Mouse (Mus musculus) layer of hippocampus, postnatal 10 days (tissue): ENCODE measurements around the gene Nup62. TPM values are rescaled to one million over a fixed set of nuclear protein-coding genes. Genes with fewer than 3 reads are reported as not detected.

Experiments used
- DNase-seq, 2 experiments: peaks; one replicate each; pipeline ENCODE4 v3.0.0; 2021; ENCODE audit warnings: low spot score in 2 of 2
- long read RNA-seq: library from polyadenylated mRNA; stranded (forward); transcript quantifications from one replicate; pipeline ENCODE4 v2.0.0, GENCODE M21; 2023
- total RNA-seq, 2 experiments: library from RNA; stranded (reverse); gene quantifications; 2 replicates each; pipeline ENCODE4 v1.2.3; 2021

Gene Nup62
- total RNA-seq, result 10 to 100 TPM; 34.2 to 35.2 TPM
- long read RNA-seq, transcript Nup62-201 (2 exons, 2,722 nt), result major isoform, 11 of 20 reads
- long read RNA-seq, partial matches to known transcripts, result 9 of 20 reads
- long read RNA-seq, other reads (novel, unspliced or antisense), result 0 of 20 reads

DNA sequence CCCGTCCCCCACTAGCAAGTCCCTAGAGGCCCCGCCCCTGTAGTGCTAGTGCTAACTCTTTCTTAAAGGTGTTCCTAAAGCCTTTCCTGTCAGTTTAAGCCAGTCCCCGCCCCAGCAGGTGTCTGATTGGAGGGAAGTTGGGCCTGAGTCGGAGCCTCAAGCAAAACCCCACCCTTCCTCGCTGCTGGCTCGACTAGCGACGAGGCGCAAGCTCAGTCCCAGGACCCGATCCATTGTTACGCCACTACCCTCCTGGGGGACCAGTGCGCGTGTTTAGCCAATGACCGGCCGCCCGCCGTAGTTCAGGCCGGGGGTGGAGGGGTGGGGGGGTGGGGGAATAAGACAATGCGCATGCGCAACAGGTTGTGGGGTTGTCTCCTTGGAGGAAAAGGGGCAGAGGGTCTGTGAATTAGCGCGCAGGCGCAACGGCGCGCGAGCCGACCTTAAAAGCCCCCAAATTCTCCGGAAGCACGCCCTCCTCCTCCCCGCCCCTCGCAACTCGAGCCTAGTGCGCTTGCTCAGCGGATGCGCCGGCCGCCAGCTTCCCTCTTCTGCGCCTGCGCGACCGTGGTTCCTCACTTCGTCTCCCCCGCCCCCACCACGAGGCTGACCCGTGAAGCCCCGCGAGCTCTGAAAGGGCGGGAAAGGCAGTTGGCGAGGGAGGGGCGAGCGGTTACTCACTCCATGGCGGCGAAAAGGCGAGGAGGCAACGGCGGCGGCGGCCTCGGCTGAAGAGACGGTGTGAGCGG is at the start of gene Nup62, which contains the start of gene Il4i1:
Gene Nup62 (plus strand): TSS at position 368 of the 749 bp plus-strand sequence.
Gene Il4i1 (plus strand): TSS at position 667 of the 749 bp plus-strand sequence.
- DNase-seq, result peak; percentile 100

DNA sequence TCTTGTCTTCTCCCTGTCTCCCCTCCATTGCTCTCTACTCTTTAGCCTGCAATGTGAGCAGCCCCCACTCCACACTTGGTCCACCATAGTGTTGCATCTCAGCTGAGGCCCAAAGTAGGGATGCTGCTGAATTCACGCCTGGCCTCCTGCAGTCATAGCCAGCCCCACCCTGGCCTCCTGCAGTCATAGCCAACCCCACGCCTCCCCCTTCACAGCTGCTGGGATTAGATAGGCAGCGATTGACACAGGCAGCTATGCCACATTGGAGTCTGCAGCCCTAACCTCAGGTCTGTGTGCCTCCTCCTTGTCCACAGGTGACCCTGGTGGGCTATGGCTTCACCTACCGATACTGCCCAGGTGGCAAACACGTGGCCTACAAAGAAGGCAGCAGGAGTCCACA is 47.8 kb upstream of the Nup62 start:
- no peak for DNase-seq

DNA sequence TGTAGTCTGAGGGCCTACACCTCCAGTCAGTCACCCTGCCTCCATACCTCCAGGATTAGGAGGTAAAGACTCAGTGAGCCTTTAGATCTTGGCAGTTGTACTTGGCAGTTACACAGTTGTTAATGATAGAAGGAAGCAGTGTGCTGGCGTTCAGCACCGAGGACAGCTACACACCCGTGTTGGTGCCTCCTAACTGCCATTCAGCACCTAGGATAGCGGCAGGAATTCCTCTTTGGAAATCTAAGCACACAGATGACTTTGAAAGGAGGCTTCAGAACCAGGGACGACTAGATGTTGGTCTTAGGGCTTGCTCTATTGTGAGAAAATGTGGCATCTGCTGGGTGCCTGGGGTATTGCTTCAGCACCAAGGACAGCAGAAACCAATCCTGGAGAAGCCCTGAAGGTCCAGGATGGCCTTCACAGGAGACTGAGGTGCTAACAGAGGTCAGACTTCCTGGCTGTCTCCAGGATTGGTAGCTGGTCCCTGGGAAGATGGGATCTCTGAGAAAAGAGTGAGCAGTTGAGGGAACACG is 45.8 kb upstream of the Nup62 start:
- DNase-seq, result peak; percentile 51 to 58

DNA sequence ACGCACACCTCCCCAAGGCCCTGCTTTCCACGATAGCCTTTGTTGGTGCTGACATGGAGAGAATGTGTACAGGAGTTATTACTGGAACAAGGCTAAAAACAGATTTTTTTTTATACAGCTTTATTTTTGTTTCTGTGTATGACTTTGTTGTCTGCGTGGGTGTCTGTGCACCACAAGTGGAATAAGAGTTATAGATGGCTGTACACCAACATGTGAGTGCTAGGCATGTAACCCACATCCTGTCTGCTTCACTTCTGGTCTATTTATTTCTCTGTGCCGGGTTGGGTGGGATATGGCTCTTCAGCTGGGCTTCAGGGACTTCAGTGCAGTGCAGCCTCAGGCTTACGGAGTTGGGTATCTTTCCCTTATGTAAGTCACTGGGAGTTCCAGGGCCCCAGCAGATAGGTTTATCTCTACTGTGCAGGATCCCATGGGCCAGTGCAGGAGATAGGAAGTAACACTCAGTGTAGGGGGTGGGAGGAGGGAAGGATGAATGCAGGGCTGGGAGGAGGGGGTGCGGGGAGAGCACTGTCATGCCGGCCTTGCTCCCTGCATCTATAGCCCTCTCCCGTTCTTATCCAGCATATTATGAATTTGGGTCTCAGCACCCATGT is 43.2 kb upstream of the Nup62 start:
- DNase-seq, result no peak

DNA sequence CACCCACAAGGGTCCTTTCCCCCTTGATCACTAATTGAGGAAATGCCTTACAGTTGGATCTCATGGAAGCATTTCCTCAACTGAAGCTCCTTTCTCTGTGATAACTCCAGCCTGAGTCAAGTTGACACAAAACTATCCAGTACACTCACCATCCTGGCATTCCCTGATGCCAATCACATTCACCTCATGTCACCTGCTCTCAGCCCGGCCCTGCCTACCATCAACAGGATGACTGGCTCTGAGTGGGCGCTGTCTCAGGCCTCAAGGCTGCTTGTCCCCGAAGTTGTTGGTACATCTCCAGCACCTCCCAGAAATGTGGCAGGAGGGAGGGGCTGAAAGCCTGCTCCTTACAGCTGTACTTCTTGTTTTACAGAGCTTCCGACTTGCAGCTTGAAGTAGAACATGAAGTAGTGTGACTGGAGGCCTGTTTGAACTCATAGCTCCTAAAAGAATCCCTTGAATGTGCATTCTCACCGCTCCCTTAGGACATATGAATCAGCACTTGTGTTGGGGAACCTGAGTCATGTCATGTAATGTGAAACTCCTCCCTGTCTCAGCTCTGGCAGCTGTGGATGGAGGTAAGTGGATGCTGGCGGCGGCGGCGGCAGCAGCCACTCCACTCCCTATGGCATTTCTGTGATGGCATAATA is 38.9 kb upstream of the Nup62 start:
- no peak for DNase-seq

DNA sequence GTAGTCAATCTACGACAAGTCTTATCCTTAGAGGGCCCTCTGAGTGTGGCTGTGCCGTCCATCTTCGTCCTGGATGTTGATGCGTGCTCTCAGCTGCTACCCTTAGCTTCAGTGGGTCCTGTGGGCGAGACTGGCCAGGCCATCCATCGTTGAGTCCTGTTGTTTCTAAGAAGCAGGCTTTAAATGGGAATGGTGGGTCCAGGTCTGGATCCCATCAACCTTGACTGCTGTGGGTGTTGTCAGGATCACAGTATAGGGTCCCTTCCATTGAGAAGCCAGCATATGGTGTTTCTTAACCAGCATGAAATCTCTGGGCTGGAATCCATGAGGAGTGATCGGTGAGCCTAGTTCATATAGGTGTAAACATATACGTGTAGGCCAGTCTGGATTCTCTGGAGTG is 35.8 kb upstream of the Nup62 start:
- DNase-seq, result no peak

DNA sequence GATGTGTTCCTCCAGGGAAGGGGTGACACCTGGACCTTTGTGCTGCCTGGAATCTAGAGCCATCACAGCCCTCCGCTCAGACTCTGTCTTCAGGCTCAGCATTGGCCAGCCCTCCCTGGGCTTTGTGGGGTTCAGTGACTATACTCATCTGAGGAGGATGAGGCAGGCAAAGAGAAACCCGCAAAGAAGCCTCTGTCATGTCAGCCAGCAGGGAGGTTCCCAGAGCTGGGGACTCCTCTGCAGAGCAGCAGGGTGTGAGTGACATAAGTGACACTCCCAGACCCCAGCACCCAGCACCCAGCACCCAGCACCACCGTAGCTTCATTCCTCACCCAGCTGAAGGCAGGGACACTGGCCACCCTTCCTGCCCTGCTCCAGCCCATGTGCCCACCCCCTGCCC is 26.4 kb upstream of the Nup62 start:
- no peak for DNase-seq

DNA sequence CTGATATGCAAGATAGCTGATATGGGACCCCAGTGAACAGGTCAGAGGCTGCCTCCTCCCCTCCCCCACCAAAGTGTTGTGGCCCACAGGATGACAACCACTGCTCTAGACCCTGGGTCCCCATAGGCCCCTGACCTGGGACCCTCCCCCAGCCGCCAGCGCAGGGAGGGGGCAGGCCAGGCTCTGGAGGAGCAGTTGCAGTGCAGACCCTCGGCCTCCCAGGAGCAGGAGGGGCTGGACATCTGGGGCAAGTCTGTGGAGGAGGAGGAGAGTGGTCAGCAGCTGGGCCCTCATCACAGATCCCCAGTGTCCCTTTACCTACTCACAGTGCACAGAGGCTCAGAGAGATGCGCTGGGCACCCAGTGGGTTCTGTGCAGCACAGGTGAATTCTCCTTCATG is 25.8 kb upstream of the Nup62 start:
- no peak for DNase-seq

DNA sequence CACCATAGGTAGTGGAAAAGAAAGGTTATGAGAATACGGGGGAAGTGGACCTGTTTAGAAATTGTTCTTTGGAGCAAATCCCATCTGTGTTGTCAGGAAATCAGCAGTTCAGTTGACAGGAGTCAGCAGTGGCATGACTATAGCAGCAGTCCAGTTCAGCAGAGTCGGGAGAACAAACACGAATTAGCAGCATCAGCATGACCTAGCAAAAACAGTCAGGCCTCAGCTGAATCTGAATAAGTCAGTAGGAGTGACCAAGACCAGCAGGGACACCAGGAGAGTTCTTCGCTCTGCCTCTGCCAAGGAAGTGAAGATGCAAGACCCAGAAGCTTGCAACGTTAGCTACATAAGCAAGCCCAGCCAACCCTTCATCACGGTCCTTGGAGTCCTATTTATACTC is 23.1 kb upstream of the Nup62 start:
- DNase-seq, result no peak

DNA sequence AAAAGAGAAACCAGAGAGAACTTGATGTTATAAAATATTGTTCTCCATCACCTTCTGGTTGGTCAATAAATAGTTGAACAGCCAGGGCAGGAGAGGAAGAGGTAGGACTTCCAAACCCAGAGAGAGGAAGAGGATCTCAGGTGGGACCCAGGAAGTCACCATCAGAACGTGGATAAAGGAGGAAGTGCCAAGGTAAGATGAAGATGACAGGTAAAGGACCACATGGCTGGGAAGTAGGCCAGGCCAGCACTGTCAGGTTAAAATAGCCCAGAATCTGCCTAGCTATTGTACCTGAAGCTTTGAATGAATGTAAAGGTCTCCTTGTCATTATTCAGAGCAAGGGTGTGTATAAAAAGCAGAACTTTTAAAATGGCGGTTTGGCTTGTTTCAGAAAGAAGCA is 7.0 kb upstream of the Nup62 start:
- no peak for DNase-seq

DNA sequence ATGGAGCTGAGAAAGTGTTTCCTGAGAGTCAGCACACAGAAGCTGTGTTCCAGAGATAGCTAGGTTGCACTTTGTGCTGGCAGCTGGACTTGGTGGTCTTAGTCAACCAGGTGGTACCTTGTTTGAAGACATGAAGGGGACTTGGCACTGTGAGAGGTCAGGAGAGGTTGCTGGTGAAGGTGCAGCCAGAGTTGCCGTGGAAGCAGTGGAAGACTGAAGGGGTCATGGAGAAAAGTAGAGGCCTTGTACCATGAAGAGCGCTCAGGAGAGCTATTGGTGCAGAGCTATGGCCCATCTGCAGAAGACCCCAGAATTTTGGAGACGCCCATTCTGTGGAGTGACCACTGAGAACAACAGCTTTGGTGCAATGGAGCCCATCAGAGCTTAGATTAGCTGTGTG is 6.4 kb upstream of the Nup62 start:
- DNase-seq, result peak in 1 of 2 experiments; percentile 0

DNA sequence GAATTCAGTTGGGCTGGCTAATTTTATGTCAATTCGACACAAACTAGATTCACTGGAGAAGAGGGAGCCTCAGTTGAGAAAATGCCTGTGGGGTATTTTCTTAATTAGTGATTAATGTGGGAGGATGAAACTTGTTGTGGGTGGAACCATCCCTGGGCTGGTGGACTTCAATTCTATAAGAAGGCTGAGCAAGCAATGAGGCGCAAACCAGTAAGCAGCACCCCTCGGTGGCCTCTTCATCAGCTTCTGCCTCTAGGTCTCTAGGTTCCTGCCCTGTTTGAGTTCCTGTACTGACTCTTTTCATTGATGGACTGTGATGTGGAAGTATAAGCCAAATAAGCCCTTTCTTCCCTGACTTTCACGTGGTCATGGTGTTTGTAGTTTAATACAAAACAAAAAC is 5.5 kb upstream of the Nup62 start:
- peak in 1 of 2 experiments; percentile 2 for DNase-seq

DNA sequence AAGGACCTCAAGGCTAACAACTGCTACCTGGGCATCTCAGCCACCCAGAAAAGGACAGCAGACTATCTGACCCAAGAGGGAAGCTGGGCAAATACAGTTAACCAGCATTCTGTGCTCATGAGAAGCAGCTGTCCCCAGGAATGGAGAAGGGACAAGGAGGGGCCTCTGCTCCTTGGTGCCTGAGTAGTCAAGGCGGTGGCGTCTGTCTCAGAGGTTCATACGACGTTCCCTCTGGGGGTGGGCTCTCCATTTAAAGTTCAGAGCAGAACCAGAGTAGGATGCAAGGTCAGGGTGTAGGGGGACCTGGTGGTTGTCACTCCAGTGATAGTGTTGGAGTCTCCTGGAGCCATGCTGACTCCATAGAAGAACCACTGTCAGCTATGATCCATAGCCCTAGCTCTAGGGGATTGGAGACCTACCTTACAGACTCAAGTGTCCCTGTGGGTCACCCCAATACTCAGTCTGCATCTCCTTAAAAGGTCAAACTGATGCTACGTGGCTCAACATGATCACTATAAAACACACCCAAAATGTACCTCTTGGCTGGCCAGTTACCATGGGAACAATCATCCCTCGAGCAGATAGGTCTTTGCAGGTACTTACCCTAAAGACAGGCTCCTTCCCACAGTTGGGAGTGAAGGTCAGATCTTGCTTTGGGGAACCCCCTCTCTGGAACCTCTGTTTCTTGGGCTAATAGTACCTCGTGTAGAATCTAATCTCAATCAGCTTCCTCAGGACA is 4.9 kb upstream of the Nup62 start:
- peak in 1 of 2 experiments; percentile 5 for DNase-seq

DNA sequence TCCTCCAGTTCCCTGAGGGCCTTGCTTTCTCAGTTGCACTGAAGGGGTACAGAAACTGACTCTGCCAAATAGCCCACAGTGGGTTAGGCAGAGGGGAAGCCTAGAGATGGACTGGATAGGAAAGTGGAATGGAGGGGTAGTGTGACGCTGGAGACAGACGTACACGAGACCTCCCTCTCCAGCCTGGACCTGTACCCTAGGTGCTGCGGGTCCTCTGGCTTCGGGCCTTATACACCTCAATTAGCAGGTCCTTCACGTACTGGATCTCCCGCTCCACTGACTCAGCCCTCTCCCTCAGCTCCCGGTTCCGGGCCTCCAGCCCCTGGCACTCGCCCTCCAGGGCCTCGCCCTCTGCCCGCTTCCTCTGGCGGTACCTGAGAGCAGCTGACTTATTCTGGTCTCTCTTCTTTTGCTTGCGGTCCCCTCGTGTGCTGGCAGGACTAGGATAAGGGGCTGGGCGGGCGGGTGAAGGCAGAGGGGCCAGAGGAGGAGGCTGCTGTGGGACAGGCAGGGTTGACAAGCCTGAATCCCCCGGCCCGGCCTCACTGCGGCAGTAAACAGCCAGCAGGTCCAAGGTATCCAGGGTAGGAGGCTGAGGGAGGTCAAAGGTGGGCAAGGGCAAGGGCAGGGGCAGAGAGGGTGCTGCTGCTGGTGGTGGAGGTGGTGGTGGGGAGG is 3.1 kb upstream of the Nup62 start:
- DNase-seq, result peak in 1 of 2 experiments; percentile 10

DNA sequence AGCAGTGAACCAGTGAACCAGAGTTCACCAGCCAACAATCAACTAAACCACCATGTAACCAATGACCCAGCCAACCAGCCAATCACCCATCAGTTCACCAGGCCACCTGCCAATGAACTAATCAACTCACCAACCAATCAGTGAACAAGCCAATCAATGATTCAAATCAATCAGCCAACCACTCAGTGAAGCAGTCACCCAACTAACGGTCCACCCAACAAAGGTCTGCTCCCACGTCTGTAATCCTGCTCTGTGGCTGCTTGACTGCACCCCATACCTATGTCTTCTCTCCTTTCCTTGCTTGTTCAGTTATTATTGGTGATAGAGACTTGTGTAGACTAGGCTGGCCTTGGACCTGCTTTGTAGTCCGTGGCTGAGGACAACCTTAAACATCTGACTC is 1.9 kb upstream of the Nup62 start:
- DNase-seq, result peak in 1 of 2 experiments; percentile 5

DNA sequence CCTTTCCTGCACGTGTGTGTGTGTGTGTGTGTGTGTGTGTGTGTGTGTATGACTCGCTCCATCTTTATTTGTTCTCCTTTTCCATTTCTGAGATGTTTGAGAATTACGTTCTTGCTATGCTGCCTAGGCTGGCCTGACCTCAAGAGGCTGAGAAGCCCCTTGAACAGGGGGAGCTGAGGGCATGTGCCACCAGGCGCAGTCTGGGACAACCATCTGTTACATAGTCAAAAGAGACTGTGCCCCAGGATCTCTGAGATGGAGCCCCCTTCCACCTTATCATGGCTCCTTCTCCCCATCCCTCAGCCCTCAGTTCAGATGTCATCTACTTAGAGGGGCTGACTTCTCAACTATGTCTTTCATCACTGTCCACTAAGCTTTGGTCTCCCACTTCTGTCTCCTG is 1.5 kb upstream of the Nup62 start:
- peak in 1 of 2 experiments; percentile 10 for DNase-seq

DNA sequence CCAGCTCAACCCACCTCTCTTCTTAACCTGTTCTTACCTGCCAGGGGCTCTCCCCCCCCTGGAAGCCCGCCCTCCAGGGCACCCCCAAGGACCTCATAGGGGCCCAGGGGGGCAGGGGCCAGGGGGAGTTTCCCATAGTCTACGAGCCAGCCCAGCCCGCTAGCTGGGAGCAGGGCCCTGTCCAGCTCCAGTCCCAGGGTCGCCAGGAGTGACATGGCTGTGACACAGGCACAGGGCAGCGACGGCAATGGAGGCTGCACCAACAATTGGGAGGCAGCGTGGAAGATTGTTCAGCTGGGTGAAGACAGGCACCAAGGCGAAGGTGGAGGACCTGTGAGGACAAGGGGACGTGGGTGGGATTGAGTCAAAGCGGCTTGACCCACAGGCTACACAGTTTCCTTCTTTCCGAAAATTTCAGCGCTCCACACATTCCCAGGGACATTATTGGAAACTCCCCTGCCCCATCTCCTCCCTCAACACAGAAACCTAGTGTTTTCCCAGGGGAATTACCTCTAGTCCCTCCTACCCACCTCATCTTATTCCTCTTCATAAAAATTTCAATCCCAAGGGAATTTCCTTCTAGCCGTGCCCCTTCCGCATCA is 835 bp upstream of the Nup62 start:
- DNase-seq, result peak in 1 of 2 experiments; percentile 19

DNA sequence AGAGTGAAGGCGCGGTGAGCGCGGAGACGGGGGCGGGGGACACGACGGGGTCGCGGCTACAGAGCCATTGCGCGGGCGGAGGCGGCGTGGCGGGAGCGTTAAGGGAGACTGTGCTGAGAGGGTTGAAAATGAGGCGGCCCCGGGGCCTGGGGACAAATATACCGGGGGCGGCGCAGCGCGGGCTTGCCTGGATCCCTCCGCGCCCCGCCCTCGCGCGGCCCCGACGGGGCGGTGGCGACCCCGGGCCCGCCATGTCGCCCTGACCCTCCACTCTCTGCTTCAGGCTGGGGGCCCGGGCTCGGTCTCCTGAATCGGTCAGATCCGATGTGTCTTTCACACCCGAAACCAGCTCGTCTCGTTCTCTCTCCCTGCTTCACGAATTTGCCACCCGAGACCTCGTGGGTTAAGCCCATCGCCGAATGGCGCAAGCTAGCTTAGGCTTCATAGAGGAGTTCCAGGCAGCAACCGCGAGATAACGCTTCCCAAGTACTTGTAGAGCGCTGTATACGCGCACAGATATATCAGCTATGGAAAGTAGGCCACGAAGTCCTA is 658 bp downstream of the Nup62 start, which contains the start of gene Atf5:
Gene Atf5 (minus strand): TSS at position 189 of the 552 bp plus-strand sequence.
- DNase-seq, result peak in 1 of 2 experiments; percentile 66

DNA sequence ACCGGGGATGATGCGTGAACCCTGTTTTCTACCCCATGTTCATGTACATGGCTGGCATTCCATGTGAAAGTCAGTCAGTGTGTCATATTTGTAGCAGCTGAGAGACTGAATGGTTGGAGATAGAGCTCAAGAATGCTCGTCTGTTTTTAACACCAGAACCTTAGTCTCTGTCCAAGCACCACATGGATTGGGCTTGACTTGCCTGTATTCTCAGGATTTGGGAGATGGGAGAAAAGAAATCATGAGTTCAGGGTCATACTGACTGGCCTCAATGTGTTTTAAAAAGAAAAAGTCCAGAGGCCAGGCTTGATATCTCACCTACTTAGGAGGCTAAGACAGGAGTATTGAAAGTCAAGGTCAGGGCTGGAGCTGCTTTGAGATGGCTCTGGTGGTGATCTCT is 1.6 kb downstream of the Nup62 start:
- peak in 1 of 2 experiments; percentile 10 for DNase-seq

DNA sequence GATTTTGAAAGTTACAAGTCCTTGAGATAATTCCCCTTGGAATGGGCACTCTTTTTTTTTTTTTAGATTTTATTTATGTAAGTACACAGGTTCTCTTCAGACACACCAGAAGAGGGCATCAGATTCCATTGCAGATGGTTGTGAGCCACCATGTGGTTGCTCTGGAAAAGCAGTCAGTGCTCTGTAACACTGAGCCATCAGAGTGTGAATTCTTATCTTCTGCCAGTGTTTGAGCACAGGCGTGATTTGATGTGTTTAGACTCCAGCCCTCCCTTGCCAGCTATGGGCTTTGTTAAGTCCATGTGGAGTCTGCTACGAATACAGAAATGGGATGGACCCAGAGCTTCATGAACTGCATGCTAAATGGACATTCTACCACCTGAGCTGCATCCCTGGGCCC is 2.3 kb downstream of the Nup62 start:
- peak; percentile 15 to 25 for DNase-seq
